Mouse (Mus musculus) neural tube, embryonic 14.5 days (tissue): ENCODE results near the gene Nr2e3. TPM values are rescaled to one million over a fixed set of nuclear protein-coding genes. Genes with fewer than 3 reads are reported as not detected.
"Not testable (repeated sequence)": the region's sequence is repeated elsewhere in the genome, so short reads cannot be mapped to it uniquely, and the experiment has no call there.

Experiments used
- ATAC-seq: fragments of 200-750 bp; cut with Nextera tagmentation; 2 replicates; pipeline ENCODE4 v1.8.0; 2017; ENCODE audit warnings: low read depth, mild to moderate bottlenecking, moderate TSS enrichment, moderate library complexity
- H3K27ac ChIP-seq: fragments of 300-500 bp; sonication (generic); 2 replicates; pipeline ENCODE4 v1.5.1; 2014; ENCODE audit warnings: low read depth, mild to moderate bottlenecking, control low read depth, low read length, moderate library complexity, mixed read lengths
- H3K27me3 ChIP-seq: fragments of 300-500 bp; sonication (generic); 2 replicates; pipeline ENCODE4 v1.6.1; 2014; ENCODE audit warnings: low read length; ENCODE audit not compliant: control insufficient read depth, insufficient read depth
- H3K36me3 ChIP-seq: fragments of 300-500 bp; sonication (generic); 2 replicates; pipeline ENCODE4 v1.6.1; 2014; ENCODE audit warnings: low read length, mixed read lengths; ENCODE audit not compliant: control insufficient read depth, insufficient read depth
- H3K4me1 ChIP-seq: fragments of 300-500 bp; sonication (generic); 2 replicates; pipeline ENCODE4 v1.6.1; 2014; ENCODE audit warnings: low read length; ENCODE audit not compliant: control insufficient read depth, insufficient read depth
- H3K4me2 ChIP-seq: fragments of 300-500 bp; sonication (generic); 2 replicates; pipeline ENCODE4 v1.6.1; 2014; ENCODE audit warnings: mild to moderate bottlenecking, low read depth, low read length, control low read depth
- H3K4me3 ChIP-seq: fragments of 300-500 bp; sonication (generic); 2 replicates; pipeline ENCODE4 v1.5.1; 2014; ENCODE audit warnings: low read depth, low read length, control low read depth, mixed read lengths
- H3K9ac ChIP-seq: fragments of 300-500 bp; sonication (generic); replicated peaks from 2 replicates; pipeline ENCODE4 v1.6.1; 2014; ENCODE audit warnings: low read depth, mild to moderate bottlenecking, control low read depth, low read length, mixed read lengths
- H3K9me3 ChIP-seq: fragments of 300-500 bp; sonication (generic); 2 replicates; pipeline ENCODE4 v1.6.1; 2016; ENCODE audit warnings: low read length; ENCODE audit not compliant: control insufficient read depth
- WGBS: fragments of 180-500 bp; shearing (Covaris S2); extraction: QIAGEN DNeasy Blood & Tissue Kit; methylation state at CpG from one replicate; pipeline ENCODE4 v1.1.7; 2014; 5-methylcytosine and 5-hydroxymethylcytosine counted together
- polyA plus RNA-seq: library from polyadenylated mRNA; unstranded; fragments of >200 nt; fragmentation: Nextera tagmentation; extraction: Ambion mirVana; gene quantifications from 2 replicates; pipeline ENCODE4 v1.2.1, GENCODE M21; 2014

Gene Nr2e3
- polyA plus RNA-seq, 1 experiment from 2014 or later = not detected

GRCm38 (mm10) chr9:59971263-59971662 lies 10.8 kb upstream of the Nr2e3 start:
- H3K9ac ChIP-seq = no peak overlapping the region
- H3K4me3 ChIP-seq = no peak overlapping the region
- 68% methylated on average over 4 of the region's 4 CpGs for WGBS
- no peaks in the 10 kb centered on the region for H3K4me1 ChIP-seq
- H3K36me3 ChIP-seq = no peaks in the 10 kb centered on the region
- H3K27me3 ChIP-seq = no peaks in the 10 kb centered on the region
- no peak for ATAC-seq
- no peak overlapping the region for H3K27ac ChIP-seq
- no peaks in the 10 kb centered on the region for H3K9me3 ChIP-seq
- H3K4me2 ChIP-seq = no peak overlapping the region

- ATAC-seq = no peak
- Histone ChIP-seq H3K27ac (no peak overlapping the region), H3K4me2 (no peak overlapping the region), H3K9me3 (no peaks in the 10 kb centered on the region), H3K4me3 (no peak overlapping the region), H3K27me3 (no peaks in the 10 kb centered on the region), H3K36me3 (no peaks in the 10 kb centered on the region), H3K9ac (no peak overlapping the region), H3K4me1 (no peaks in the 10 kb centered on the region)
- WGBS = 32% methylated on average over 6 of the region's 6 CpGs
Observed at GRCm38 (mm10) chr9:59969383-59969782, 8.9 kb upstream of the Nr2e3 start.

- Histone ChIP-seq H3K9me3 (no peaks in the 10 kb centered on the region), H3K4me3 (no peak overlapping the region), H3K9ac (no peak overlapping the region), H3K4me2 (no peak overlapping the region), H3K4me1 (no peaks in the 10 kb centered on the region), H3K27me3 (no peaks in the 10 kb centered on the region), H3K27ac (no peak overlapping the region), H3K36me3 (no peaks in the 10 kb centered on the region)
- 85% methylated on average over 10 of the region's 10 CpGs for WGBS
- ATAC-seq = no peak
Observed at GRCm38 (mm10) chr9:59965046-59965445, 4.6 kb upstream of the Nr2e3 start.

DNA sequence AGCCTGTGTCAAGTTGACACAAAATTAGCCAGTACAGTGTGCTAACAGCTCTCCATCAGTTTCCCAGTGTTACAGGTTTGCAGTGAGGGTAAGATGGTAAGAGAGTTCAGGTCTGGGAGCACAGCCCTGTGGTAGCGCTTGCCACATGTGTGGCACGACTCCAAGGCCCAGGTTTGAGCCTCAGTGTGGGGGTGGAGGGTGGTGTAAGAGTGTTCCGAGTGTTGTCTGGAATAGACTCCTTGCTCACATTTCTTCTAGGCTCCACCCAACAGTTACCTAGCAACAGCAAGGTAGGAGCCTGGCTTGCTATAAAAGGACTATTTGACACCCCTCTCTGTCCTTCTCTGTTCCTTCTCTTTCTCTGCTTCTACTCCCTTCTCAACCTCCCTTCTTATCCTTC lies 3.9 kb upstream of the Nr2e3 start:
- Histone ChIP-seq H3K4me1 (no peaks in the 10 kb centered on the region), H3K27me3 (no peaks in the 10 kb centered on the region), H3K4me2 (no peak overlapping the region), H3K27ac (no peak overlapping the region), H3K9me3 (no peaks in the 10 kb centered on the region), H3K9ac (no peak overlapping the region), H3K36me3 (no peaks in the 10 kb centered on the region), H3K4me3 (no peak overlapping the region)
- no peak for ATAC-seq
- 61% methylated on average over 3 of the region's 3 CpGs for WGBS

DNA sequence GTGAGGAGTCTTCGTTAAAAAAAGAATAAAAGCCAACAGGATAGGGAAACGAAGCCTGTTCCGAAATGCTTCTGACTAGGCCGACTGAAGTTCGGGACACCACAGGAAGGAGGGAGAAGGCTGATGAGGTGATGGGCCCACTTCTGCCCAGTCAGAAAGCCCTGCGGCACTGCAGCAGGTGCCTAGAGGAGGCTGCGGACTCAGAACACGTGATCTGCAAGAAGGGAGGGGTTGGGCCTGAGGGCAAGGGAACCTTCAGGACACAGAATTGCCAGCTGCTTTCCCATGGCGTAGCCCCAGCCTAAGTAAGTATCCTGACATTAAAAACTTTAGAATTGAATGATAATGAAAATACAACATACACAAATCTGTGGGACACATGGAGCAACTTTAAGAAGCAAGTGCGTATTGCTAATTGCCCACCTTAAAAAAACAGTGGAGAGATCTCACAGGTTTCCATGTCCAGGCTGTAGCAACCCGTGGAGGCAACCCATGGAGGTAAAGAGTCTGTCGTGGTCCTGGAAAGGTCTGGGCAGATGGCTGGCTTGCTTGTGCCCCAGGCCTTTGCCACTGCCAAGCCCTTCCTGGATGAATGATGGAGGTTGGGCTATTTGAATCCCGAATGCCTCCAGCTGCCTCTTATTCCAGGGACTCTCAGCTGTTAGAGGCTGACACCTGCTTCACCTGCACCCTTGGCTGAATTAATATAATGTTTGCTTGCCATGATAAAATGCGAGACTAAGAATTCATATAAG lies 919 bp upstream of the Nr2e3 start:
- no peaks in the 10 kb centered on the region for H3K27me3 ChIP-seq
- 47% methylated on average over 14 of the region's 14 CpGs for WGBS
- H3K27ac ChIP-seq = no peak overlapping the region
- H3K4me1 ChIP-seq = no peaks in the 10 kb centered on the region
- H3K36me3 ChIP-seq = no peaks in the 10 kb centered on the region
- no peaks in the 10 kb centered on the region for H3K9me3 ChIP-seq
- no peak overlapping the region for H3K4me2 ChIP-seq
- ATAC-seq = no peak
- H3K9ac ChIP-seq = no peak overlapping the region
- no peak overlapping the region for H3K4me3 ChIP-seq

DNA sequence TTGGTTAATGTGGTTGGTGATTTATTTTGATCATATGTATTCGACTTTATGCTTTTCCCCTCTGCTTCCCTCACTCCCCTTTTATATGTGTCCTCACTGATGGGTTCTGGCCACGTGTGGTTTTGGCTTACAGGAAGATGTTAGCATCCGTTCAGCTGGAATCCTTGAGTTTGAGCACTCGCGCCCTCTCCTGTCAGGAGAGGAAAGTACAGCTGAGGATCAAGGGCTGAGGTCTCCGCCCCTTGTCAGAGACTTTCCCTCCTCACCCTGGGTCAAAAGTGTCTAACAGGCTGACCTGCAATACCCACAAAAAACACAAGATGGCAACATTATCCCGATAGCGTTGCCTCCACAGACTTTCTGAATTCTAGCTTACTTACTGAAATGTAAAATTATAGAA lies 1.2 kb downstream of the Nr2e3 start:
- 4% methylated on average over 8 of the region's 8 CpGs for WGBS
- ATAC-seq = peak; percentile 44; the same call in 1 of the 2 replicates

GRCm38 (mm10) chr9:59958115-59958514 lies 2.3 kb downstream of the Nr2e3 start:
- not testable (repeated sequence) for H3K27ac ChIP-seq, H3K4me2 ChIP-seq, H3K9me3 ChIP-seq, H3K36me3 ChIP-seq, H3K9ac ChIP-seq, H3K27me3 ChIP-seq, ATAC-seq, H3K4me1 ChIP-seq, H3K4me3 ChIP-seq
- 35% methylated on average over 1 of the region's 1 CpGs for WGBS

More for the DNA sequence above, 1.2 kb downstream of the Nr2e3 start:
- H3K4me1 ChIP-seq = no peaks in the 10 kb centered on the region
- no peaks in the 10 kb centered on the region for H3K36me3 ChIP-seq
- H3K4me3 ChIP-seq = no peak overlapping the region
- H3K27me3 ChIP-seq = no peaks in the 10 kb centered on the region
- H3K9ac ChIP-seq = no peak overlapping the region
- no peak overlapping the region for H3K4me2 ChIP-seq
- no peak overlapping the region for H3K27ac ChIP-seq
- H3K9me3 ChIP-seq = no peaks in the 10 kb centered on the region

DNA sequence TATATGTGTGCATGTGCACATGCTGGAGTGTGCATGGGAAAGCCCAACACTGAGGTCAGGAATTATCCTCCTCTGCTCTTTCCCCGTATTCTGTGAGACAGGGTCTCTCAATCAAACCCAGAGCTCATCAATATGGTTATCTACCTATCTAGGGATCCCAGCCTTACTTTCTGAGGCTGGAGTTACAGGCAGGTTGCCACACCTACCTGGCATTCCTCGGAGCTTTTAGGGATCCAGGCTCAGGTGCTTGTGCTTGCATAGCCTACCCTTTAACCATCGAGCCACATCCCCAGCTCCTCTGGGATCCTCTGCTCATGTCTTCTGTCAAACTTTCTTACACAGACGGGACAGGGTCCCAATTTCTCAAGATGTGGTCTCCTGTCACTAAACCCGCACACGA lies 4.0 kb downstream of the Nr2e3 start:
- H3K27ac ChIP-seq = no peak overlapping the region
- no peak overlapping the region for H3K4me2 ChIP-seq
- WGBS = 42% methylated on average over 6 of the region's 6 CpGs
- H3K27me3 ChIP-seq = no peaks in the 10 kb centered on the region
- H3K9ac ChIP-seq = no peak overlapping the region
- H3K36me3 ChIP-seq = no peaks in the 10 kb centered on the region
- no peak overlapping the region for H3K4me3 ChIP-seq
- no peaks in the 10 kb centered on the region for H3K4me1 ChIP-seq
- no peaks in the 10 kb centered on the region for H3K9me3 ChIP-seq
- ATAC-seq = no peak

DNA sequence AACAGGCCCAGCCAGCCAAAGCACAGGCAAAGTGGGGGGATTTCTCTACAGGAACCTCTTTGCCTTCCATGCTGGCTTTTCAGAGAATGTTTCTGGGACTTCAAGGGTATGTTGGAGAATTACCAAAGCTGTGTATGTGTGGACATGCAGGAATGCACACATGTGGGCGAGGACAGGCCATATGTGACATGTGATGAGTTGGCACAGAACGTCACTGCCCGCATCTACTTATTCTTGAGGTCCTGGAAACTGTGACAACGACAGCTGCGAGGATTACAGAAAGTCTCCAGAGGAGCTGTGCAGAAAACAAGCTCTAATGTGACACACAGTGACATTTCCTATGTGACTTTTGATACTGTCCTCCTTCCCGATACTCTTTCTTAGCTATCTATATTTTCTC lies 4.8 kb downstream of the Nr2e3 start:
- Histone ChIP-seq H3K4me3 (no peak overlapping the region), H3K36me3 (no peaks in the 10 kb centered on the region), H3K27me3 (no peaks in the 10 kb centered on the region), H3K27ac (no peak overlapping the region), H3K9me3 (no peaks in the 10 kb centered on the region), H3K4me1 (no peaks in the 10 kb centered on the region), H3K9ac (no peak overlapping the region), H3K4me2 (no peak overlapping the region)
- 77% methylated on average over 6 of the region's 6 CpGs for WGBS
- ATAC-seq = no peak
